Mouse (Mus musculus): Measurements from ENCODE around the gene Gm20671.
"Not testable (repeated sequence)": the region's sequence is repeated elsewhere in the genome, so short reads cannot be mapped to it uniquely, and the experiment has no call there.

The Gm20671 gene

DNA sequence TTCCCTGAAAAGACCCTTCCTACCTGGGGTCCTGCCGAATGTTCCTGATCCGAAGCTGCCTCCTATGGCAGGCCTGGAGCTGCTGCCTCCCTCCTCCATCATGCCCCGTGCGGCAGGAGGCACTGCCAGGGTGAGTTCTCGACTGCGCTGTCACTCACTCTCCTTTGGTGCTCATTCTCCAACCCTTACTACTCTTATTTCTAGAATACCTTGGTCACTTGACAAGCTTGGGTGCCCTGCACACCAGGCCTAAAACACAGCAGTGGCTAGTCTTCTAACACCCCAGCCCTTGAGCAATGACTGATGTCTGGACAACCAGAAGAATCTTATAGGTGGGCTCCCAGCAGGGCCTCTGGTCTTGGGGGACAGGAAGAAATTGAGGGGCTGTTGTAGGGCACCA is 93.0 kb downstream of the Gm20671 start:
- DNase-seq (ENCODE audit: low spot score), result not testable (repeated sequence)

DNA sequence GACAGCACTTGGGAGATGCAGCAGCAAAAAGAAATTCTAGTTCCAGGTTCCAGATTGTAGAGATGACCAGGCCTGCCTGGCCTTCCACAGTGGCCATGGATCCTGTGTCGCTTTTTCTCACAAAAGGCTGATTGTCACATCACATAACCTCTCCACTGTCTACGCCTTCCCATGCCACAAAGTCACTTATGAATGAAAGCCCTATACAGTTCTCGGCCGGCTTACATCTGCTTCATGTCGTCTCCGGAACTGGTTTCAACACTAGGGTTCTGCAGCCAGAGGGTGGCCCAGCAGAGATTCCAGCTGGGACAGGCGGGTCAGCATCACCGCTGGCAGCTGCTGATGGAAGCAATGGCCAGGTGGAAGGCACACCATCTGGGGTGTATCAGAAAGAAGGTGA is 98.1 kb downstream of the Gm20671 start:
- DNase-seq (ENCODE audit: low spot score), result no peak

DNA sequence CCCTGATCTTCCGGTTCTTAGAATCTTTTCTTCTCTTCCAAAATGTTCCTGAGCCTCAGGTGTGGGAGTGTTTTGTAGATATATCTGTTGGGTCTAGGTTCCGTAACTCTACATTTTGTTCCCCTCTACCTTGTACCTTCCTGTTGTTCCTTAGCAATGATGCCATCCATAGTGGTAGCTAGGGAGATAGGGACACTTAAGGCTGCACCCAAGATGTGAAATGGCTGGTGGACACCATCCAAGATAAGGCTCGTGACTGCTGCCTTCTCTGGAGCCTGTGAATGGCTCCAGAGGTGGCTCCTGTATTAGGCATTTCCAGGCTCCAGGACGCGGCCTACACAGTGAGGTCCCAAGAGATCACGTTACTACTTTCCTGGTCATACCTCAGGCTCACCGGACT is 98.6 kb downstream of the Gm20671 start:
- DNase-seq (ENCODE audit: low spot score), result no peak

DNA sequence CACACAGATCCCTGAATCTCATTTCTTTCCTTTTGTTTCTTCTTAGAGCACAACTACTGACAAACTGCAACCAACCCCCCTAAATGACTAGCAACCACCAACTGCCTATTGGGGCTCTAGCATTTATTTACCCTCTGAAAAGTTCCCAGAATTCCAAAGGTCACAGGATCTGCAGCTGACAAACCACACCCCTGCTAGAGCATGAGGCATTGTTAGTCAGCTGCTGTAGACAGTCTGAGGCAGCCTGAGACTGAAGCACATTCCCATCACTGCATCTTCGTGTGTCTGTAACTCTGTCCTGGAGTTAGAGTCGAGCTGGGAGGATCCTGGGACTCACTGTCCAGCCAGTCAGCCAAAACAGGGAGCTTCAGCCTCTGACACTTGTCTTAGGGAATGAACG is 101.5 kb downstream of the Gm20671 start:
- not testable (repeated sequence) for DNase-seq (ENCODE audit: low spot score)

DNA sequence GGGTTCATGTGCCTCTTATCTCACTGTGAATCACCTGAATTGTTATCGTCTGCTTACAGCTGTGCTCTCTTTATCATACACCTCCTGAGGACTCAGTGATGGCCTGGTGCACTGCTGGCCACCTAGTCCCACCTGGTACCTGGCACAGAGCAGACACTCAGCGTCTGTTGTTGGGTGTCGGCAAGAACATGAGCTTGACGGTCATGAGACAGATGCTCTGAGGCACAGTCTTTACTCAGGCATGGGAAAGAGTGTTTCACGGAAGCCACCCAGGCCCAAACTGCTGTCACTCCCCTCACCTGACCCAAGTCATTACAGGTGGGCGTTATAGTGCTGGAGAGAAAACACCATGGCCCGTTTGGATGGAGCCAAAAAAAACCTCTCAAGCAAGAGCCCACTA is 102.9 kb downstream of the Gm20671 start:
- no peak for DNase-seq (ENCODE audit: low spot score)

DNA sequence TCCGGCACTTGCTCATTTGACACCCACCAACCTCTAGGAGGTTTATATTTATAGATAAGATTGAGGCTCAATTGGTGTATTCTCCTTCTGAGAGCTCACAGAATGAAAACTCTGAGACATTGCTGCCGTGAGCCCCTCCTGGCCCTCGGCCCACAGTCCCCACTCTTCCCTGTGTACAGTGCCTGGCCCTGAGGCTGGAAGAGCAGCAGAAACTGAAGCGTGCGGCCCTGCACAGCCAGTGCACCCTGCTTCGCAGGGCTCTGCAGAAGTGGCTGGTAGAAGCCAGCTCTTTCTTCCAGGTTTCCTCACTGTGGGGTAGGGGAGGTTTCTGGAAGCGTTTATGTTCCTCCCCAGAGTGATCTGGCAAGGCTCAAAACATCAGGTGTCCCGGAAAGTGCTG is 104.2 kb downstream of the Gm20671 start:
- DNase-seq (ENCODE audit: low spot score), result not testable (repeated sequence)

DNA sequence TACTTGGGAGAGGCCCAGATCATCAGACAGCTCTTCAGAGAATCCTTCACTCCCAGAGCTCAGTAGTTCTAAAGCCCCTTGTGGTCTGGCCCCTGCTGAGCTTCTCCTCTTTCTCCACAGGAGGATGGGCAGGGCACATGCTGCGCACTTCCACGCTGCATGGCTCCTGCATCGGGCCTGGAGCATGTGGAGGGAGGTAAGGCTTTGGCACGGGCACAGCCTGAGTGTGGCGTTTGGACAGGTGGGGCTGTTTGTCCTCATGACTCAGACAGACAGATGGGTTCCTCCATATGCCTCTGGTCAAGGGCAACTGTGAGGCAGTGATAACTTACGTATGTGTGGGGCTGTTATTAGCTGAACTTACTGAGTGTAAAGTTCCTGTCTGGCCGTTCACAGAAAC is 104.6 kb downstream of the Gm20671 start:
- DNase-seq (ENCODE audit: low spot score), result no peak

- no peak for DNase-seq (ENCODE audit: low spot score)
Measured at GRCm38 (mm10) chr5:32721316-32721715, 105.6 kb downstream of the Gm20671 start.

DNA sequence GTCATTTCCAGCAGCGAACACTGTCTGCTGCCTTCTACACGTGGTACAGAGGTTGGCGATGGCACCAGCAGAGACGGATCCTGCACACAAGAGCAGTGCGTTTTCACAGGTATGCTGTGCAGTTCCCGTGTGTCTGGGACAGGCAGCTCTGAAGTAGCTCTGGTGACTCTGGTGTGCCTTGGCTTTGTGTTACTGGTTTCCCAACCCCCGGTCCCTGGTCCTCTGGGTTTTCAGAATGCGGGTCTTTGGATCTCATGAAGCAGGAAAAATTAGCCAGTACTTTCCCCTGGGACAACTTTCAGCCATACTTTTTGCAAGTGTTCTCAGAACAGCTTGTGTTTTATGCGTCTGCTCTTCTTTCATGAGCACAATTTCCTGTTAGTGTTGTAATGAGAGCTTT is 106.5 kb downstream of the Gm20671 start:
- DNase-seq (ENCODE audit: low spot score), result no peak

DNA sequence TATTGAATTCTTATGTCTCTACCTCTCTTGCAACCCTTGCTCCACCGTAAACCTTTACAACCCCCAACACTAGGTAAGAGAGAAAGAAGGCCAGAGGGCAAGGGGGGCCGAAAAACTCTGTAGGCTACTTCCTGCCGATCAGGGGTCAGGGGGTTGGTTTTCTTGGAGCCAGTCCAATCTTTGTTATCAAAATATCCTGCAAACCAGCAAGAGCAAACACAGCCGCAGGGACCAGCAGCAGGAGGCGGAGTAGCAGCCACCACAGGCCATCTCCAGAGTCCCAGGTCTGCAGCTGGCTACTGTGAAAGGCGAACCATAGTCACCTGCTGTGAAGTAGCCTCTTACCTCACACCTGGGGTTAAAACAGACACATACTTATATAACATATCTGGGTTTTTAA is 108.0 kb downstream of the Gm20671 start:
- DNase-seq (ENCODE audit: low spot score), result no peak

GRCm38 (mm10) chr5:32717726-32718125 is 109.2 kb downstream of the Gm20671 start:
- no peak for DNase-seq (ENCODE audit: low spot score)

- peak; percentile 93 for DNase-seq (ENCODE audit: low spot score)
Measured at GRCm38 (mm10) chr5:32713703-32714467, 113.0 kb downstream of the Gm20671 start.

GRCm38 (mm10) chr5:32713042-32713702 is 113.7 kb downstream of the Gm20671 start:
- DNase-seq (ENCODE audit: low spot score), result peak; percentile 48

GRCm38 (mm10) chr5:32712221-32713041 is 114.5 kb downstream of the Gm20671 start:
- no peak for DNase-seq (ENCODE audit: low spot score)

DNA sequence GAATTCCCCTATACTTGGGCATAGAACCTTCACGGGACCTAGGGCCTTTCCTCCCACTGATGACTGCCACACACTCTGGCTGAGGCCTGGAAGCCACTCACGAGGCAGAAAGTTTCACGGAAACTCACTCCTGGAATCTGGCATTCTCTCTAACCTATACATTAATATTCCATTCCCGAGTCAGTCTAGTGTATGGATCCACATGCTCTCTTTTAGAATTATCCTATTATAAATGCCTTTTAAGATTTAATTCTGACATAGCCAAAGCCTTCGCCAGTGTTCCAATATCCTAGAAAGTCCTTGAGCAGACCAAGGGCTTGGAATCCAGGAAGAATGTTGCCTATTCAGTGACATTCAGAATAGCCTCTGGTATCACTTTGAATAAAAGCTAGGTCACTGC is 115.4 kb downstream of the Gm20671 start:
- DNase-seq (ENCODE audit: low spot score), result no peak

DNA sequence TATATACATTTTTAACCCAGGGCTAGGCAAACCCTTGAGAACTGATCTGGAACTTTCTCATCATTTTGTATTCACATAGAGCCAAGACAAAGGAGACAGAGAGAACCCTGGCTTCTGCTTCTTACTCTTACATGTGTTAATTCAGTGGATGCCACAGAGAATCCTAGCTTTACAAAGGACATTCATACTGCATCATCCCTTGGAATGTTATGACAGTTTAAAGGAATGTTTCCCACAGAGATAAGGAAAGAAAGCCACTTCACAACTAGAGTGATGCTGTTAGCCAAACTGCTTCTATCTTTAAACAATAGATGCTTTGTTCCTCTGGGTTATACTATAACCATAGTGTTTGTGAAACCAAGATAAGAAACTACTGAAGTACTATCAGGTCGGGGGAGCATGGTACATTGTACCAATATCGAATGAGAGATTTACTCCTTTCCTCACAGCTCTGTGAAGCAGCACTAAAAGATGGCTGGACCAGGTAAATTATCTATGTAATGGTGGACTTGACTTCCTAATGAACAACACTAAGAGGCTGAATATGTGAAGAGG is 120.6 kb downstream of the Gm20671 start:
- no peak for DNase-seq (ENCODE audit: low spot score)

- DNase-seq (ENCODE audit: low spot score), result no peak
Measured at GRCm38 (mm10) chr5:32697208-32697867, 129.6 kb downstream of the Gm20671 start.

DNA sequence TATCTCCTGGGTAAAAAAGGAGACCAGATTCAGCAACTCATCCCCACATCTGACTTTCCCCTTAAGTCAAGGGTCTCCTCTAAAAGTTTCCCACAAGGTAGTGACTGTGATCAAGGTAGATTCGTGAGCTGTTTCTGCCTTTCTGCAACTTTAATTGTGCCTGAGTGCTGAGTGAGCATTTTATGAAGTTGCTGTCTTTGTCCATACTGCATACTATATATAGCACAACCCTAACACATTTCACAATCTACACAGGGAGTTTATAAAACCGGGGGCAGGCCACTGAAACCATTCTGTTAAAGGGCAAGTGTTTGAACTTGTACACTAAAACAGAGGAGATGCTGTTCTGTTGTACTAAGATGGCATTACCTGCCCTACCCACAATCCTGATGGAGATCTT is 133.5 kb downstream of the Gm20671 start:
- no peak for DNase-seq (ENCODE audit: low spot score)

Data from testis, postnatal 14 days (tissue).